In the genomic region with DNA sequence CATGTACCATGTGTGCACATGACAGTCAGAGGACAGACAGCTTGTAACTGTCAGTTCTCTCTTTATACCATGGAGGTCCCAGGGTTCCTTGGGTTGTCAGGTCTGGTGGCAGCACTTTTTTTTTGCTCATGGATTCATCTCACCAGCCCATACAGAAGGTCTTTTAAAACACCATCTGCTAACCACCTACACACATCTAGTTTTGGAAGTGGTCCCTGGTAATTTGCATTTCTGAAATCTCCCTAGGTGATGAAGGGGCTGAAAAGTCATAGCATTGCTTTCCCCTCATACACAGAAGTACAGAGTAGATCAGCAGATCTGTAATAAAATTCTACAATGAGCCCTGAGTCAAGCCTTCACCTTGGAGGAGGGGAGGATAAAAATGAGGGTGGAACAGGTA, we compare ENCODE assay signal across 10 mouse cellular contexts.
"Had no signal": no experiment of that assay in that cellular context is flagged by ENCODE, and none has a peak within 500 bp of the region (broad histone marks: within the 10 kb centered on the region; RNA-seq: fewer than 3 reads in every experiment).

No protein-coding gene starts in this region.

- ATAC-seq: liver, embryonic 12.5 days; midbrain, embryonic 15.5 days had no signal

- DNase-seq: kidney, adult 11 months; kidney, adult 9 months; kidney, postnatal 36 days; lung, embryonic 14.5 days; lung, postnatal 10 days; lung, postnatal 4 days; right cerebral cortex, postnatal 14 days; thymus, postnatal 36 days had no signal
